Mouse (Mus musculus) kidney, postnatal 14 days (tissue): Measurements from ENCODE around the gene Troap.

Source experiments
- DNase-seq: peaks from one replicate; pipeline ENCODE4 v3.0.0; 2022; ENCODE audit warnings: mixed read lengths

The Troap gene

DNA sequence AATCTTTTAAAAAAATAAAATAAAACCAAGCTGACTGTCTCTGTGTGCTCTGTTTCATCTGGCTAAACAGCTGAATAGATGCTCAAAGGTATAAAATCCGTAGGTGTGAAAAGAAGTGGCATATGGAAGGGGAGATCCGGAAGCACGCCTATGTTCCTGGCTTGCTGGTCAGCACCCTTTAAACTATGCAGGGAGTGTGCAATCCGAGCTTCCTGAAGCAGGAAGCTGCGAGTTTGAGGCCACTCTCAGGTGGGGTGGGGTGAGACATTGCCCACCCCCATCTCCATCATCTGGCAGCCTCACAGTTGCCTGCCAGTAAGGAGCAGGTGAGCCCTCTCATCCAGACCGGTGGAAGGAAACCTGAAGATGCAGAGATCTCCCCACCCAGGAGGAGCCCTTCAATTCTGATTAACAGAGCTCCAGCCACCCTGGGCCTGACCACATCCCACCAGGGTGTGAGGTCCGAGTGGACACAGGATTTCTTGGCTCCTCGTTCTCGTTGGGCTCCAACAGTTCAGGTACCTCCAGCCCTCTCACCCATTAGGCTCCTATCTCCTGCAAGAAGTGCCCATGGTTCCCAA, at the start of gene Troap:
Gene Troap (plus strand): TSS at position 557 of the 581 bp plus-strand sequence.
- DNase-seq = no peak

DNA sequence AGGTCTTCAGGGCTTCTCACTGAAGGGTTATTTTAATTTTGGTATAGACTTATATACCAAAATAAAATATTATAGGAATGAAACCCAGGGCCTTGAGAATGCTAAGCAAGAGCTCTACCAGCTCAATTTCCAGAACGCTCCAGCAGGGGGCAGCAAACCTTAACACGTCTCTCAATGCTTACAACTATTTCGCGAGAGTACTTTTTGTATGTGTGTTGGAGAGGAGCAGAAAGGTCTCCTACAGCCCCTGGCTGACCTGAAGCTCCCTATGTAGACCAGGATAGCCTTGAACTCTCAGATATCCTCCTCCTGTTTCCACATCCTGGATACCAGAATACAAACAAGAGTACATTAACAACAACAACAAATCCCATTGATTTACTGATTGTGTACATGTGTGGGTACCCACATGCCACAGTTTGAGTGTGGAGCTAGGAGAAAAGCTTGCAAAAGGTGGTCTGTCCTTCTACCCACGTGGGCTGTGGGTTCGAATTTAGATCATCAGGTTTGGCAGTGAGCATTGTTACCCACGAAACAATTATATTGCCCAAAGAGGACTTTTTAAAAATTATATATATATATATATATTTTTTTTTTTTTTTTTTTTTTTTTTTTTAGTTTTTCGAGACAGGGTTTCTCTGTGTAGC, 49.6 kb upstream of the Troap start:
- peak; percentile 83 for DNase-seq

DNA sequence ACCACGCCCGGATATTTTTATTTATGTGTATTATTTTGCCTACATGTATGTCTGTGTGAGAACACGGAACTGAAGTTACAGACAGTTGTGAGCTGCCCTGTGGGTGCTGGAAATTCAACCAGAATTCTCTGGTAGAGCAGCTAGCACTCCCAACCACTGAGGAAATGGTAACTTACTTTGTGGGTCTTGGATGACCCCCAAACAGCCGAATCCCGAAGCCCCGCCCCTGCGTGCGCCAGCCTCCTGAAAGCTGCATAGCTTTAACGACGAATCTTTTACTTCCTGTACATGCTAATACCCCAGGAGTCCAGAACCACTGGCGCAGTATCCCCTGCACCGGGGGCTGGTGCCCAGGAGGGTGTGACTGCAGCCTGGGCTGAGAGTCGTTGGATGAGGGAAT, 49.0 kb upstream of the Troap start:
- no peak for DNase-seq

DNA sequence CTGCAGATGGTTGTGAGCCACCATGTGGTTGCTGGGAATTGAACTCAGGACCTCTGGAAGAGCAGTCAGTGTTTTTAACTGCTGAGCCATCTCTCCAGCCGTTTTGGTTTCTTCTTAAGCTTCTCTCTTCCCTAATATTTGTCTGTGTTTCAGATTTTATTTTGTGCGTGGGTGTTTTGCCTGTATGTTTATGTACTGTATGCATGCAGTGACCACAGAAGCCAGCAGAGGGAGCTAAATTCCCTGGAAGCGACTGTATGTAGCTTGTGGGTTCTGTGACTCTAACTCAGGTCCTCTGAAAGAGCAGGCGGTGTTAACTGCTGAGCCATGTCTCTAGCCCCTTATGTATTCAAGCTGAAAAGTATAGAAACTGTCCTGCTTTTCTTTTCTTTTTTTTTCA, 48.1 kb upstream of the Troap start:
- DNase-seq = peak; percentile 45

DNA sequence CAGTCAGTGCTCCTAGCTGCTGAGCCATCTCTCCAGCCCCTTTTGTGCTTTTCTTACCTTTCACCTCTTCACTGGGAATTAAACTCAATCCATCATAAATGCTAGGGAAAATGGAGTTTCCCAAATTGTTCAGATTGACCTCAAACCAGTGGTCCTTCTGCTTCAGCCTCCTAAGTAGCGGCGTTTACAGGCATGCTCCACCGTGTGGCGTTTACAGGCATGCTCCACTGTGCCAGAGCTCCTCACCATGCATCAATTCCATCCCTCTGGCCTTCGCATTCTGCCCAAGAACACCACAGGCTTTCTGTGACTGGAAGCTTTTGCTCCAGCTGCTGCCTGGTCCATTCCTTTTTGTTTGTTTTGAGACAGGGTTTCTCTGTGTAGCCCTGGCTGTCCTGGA, 47.3 kb upstream of the Troap start:
- no peak for DNase-seq

DNA sequence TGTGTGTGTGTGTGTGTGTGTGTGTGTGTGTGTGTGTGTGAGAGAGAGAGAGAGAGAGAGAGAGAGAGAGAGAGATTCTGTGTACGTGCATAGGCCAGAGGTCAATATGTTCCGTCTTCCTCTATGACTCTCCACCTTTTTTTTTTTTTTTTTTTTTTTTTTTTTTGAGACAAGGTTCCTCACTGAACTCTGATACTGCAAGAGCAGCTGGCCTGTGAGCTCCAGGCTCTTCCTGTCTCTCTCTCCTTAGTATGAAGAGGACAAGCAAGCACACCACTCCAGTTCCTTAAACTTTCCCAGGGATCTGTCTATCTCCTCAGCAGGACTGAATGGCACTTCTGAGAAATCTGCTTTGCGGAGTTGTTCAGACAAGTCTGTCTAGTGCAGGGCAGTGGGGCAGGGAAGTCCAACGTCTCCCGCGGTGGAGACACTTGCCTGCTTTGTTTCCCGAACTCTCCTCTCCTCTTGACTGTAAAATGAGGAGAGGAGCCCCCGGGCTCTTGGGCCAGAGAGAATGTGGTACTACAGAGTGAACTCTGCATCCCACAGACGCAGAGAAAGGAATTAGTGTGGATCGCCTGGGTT, 45.4 kb upstream of the Troap start:
- no peak for DNase-seq

DNA sequence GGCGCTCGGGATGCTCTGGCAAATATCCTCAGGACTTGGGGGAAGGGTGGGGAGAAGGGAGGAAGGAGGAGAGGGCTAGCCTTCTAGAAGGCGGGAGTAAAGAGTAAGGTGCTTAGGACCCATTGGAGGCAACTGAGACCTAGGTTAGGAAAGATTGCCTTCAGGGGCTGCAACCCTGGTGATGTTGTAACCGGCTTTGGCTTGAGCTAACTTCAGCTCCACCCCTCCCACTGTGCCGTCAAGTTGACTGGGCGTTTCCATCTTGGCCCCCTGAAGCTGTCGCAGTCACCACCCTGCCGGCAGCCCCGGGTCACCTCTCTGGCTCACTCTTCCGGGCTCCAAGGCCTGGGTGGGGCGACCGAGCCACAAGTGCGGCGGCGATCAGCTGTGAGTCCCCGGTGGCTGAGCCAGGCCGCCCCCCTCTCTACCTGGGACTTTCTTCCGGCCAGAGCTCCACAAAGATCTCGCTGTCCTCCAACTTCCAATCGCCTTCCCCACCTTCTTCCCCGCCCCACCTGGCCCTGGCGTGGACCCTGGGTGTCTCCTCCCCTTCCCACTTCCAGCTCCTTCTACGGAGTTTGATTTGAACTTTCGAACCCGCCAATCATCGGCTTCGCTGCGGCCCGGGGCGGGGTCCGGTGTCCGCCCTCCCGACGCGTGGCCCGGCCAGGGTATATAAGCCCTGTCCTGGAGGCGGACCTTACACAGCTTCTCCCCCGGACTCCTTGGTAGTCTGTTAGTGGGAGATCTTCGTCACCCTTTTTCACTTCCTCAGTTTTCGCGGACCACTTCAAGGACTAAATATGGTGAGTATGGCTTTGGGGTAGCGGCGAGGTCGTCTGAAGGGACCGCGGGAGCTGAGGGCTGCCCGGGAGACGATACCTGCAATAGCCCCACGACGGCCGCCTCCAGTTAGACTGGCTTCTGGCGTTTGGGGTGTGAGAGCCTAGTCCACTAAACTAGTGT, 44.5 kb upstream of the Troap start, which contains the start of gene Tuba1c:
Gene Tuba1c (plus strand): TSS at position 273 of the 966 bp plus-strand sequence.
- peak; percentile 97 for DNase-seq

DNA sequence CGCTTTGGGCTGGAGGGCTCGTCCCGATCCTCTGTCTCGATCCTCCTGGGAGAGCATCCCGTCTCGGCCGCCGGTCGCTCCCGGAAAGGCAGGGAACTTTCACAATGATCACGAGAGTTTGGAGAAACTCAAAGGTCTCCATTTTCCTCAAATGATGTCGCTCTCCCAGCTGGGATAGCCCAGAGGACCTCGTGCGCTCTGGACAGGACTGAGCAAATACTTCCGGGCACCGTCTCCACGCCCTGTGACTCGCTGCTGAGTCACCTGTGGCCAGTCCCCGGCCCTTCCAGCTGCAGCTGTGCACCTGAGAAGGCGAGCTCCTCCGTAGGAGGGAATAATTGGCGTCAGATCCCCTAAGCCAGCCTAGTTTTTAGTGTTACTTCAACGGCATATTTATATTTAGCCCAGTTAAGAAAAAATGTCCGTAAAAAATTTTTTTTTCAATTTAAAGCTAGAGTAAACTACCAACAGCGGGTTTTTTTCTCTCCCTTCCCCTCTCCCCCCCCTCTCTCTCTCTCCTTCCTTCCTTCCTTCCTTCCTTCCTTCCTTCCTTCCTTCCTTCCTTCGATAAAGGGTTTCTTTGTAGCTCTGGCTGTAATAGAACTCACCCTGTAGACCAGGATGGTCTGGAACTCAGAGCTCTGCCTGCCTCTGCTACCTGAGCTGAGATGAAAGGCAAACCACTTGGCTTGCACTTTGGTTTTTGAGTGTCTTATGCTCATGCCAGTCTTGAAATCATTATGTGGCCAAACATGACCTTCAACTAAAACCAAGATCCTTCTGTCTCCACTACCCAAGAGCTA, 43.6 kb upstream of the Troap start:
- peak; percentile 71 for DNase-seq

DNA sequence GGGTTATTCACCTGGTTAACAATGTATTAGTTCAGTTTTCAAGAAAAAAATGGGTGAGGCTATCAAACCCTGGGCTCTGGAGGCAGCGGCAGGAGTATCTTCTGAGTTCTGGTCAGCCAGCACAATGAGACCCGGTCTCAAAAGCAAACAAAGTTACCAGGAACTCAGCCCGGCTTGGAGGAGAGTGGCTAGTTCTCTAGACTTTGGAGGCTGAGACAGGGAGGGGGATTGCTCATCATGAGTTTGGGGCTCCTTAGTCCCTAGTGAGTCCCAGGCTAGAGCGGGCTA, 43.0 kb upstream of the Troap start:
- DNase-seq = no peak

DNA sequence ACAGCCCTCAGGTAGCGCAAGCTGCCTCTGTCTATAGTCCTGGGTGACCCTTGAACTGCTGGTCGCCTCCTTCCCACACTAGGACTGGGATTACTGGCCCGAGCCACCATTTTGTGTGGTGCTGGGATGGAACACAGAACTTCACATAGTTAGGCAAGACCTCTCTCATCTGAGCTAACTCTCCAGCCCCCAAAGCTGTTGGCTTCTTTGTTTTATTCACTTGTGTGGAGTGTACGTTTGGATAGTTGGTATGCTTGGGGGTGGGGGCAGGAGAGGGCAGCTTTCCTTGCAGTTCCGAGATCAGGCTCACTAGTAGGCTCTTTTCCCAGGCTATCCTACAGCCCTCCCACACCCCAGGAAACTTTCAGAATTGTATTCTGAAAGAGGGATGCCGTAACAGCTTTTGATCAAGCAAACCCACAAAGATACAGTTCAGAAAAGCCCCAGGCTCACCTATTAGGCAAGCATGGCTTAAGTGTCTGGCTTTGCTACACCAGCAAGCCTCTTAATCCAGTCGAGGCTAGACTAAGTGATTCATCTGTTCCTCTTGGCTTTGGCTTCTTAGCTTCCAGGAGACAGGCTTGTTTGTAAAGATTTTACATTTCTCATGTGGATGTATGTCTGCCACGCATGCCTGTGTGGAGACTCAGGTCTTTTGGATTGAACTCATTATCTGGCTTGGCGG, 42.2 kb upstream of the Troap start:
- DNase-seq = no peak

DNA sequence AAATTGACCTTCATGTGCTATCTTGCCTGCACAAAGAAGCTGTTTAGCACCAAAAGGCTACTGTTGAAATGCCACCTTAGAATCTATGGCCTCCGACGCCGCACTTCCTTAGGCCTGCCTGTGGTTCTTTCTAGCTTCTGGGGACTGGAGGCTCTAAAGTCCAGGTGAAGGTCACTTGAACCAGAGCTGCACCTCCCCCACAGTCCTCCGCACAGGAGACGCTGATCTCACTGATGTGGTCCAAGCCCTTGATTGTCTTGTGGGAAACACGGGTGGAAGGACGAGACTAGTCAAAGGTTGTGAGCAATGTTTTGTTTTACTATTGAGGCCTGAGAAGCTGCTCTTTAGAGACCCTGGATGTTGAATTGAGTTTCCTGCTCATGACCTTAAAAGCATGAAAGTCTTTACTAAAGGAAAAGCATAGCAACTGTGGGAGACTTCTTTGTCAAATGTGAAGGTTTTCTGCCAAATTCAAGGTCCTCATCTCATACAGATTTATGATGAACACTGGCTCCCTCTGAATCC, 41.6 kb upstream of the Troap start:
- peak; percentile 49 for DNase-seq

DNA sequence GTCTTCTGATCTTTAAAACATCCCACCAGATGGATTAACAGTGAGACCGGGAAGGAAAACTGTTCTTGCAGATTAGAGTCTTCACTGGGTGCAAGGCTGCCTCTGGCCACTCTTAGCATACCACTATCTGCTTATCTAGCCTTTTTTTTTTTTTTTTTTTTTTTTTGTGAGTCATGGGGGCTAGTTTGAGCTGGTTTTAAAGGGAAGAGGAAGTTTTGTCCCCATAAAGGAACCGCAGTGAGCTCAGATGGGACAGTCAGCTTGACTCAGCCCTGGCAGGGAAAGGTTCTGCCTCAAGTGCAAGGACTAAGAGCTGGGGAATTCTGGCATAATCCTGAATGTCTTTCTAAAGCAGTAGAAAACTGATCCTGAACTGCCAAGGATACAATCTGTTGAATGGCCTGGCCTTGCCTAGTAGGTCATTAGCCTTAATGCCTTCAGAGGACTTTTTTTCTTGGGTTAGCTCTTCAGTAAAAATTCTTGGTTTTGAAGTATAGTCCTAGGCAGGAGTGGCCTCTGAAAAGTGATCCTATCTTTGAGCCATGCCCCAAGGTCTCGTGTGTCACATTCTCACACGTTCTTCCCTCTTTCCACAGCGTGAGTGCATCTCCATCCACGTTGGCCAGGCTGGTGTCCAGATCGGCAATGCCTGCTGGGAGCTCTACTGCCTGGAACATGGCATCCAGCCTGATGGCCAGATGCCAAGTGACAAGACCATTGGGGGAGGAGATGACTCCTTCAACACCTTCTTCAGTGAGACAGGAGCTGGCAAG, 40.7 kb upstream of the Troap start:
- DNase-seq = no peak

DNA sequence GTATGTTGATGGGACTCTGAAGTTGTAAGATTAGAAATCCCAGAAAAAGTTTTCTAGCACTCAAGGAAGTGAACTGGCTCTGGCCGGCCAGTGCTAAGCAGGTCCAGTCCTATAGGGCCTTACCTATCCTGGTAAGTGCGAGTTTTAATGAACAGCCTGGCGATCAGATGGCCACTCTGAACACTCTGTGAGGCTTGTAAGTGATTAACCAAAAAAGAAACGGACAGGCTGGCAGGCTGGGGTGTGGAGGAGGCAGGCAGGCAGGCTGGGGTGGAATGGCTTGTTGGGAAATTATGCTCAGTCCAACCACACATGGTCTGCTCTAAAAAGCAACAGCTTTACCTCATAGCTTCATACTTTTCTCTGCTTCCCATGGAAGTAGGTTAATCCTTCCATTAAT, 38.9 kb upstream of the Troap start:
- DNase-seq = peak; percentile 72

DNA sequence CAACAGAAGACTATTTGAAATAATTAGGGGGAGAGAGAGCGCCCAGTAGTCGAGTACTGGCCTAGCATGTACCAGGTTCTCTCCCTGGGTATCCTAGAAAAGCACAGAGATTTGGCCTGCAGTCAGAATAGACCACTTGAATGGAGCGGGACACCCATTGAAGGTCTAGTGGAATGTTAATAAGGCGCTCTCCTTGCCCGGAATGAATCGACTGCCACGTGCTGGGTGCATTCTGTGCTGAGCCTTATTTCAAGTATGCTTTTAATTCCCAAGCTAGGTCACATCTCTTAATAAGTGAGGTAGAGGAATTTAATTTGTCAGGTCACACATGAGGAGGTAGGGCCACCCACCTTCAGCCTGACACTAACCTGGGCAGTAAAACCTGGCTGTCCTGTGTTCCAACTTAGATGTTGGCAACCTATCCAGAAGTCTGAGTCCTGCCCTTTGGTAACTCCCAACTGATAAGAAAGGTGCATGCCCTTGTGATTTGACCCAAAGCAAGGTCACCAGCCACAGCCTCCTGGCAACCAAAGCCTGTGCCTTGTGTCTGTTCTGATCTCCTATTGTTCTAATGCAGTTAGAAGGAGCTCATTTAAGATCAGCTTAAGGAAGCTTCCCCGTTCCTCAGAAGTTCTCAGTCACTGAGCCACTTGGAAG, 38.0 kb upstream of the Troap start:
- no peak for DNase-seq

DNA sequence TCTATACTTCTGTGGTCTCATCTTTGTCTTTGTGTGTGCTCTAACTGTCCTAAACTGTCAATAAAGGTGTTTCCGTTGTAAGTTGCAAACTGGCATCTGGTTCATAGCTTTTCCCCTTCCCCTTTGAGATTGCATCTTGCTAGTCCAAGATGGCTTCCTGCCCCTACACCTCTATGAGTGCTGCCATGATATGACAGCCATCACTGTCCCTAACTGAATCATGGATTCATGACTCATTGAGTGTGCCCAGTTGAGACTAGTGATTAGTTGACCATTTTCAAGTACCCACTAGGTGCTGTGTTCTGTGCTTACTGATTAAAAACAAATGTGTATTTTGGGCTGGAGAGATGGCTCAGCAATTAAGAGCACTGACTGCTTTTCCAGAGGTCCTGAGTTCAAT, 36.4 kb upstream of the Troap start:
- no peak for DNase-seq

DNA sequence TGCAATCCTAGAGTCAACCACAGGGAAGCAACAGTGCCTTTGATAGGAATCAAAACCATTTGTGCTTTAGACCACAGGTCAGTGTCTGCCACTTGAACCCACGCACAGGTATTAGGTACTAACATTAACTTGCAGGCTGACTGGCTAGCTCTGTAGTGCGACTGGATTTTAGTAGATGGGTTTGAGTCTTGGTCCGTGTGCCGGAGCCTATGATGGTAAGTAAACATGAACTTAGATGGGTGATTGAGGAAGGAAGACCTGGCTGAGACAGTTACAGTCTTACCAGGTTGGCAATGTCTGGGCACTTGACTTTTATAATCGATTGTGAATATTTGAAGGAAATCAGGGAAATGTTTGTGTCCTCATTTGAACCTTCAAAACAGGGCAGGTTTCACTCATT, 35.6 kb upstream of the Troap start:
- DNase-seq = no peak

DNA sequence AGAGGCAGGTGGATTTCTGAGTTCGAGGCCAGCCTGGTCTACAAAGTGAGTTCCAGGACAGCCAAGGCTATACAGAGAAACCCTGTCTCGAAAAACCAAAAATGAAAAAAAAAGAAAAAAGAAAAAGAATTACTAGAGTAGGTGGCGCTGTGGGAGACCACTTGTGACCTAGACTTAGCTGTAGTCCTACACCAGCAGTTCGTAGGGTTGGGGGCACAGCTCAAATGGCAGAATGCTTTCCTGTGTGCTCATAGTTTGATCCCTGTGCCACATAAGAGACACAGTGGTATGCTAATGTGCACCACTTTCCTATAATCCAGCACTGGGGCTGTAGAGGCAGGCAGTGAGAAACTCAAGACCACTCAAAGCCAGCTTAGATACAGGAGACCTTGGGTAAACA, 35.1 kb upstream of the Troap start:
- no peak for DNase-seq

DNA sequence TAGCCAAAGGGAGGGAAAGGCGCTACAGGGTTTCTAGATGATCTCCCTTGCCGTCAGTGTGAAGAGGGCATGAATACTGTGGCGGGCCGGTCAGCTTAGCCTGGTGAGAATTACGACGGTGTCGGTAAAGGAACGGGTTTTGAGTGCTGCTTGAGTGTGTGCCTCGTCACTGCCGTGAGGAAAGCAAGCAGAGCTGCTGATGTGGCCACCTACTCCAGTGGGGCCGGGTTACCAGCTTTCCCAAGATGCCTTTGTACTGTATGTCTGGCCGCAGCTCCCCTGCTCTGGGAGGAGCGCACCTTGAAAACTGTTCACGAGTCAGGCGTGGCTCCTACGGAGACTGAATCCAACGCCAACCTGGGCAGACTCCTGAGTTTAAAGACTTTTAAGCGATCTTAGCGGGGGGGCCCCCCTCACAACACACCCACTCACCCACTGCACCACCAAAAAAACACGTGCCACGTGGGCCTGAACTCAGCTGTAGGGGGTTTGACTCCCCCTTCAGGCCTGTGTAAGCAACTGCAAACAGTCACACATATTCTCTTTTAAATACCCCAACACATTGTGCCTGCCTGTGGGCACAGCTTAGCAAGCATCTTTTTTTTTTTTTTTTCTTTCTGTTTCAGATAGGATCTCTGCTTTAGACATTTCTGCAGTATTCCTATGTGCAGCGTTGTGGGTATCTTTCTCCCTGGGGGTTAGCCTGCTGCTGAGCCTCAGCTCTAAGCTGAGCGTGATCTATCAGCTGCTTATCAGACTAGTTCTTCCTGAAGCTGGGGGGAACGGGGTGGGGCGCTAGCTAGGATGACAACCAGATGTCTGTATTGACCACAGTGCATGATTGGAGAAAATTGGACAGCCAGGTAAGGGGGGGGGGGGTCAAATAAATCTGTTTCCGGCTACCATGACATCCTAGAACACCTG, 34.1 kb upstream of the Troap start:
- no peak for DNase-seq
